Mouse (Mus musculus): ENCODE measurements around the gene Hhipl1. TPM values are rescaled to one million over a fixed set of nuclear protein-coding genes. Genes with fewer than 3 reads are reported as not detected.
A peak's percentile ranks its signal among the peaks of the same experiment; 100 is the strongest.

The Hhipl1 gene
- polyA plus RNA-seq, 1 experiment from 2014 or later, result 0.82 TPM

DNA sequence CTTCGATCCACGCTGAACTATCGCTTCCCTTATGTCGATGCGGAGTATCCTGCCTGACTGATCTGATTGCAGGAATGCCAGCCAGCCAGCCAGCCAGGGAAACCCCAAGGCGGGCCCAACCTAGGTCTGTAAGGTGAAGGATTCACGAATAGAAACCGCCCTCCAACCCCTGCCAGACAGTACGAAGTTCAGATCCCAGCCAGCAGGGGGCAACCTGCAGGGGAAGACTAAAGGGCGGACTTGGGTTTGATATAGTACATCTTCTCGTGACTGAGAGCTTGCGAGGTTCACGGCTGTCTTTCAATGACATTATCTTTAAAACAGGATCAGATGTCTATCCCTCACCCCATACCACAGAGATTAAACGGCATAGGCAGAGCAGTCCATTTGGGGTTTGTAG lies 1.5 kb downstream of the Hhipl1 start:
- no peak overlapping the region for H3K4me2 ChIP-seq
- peak; percentile 77 for TF ChIP-seq CTCF (IDR thresholded peaks at IDR 0.05; ENCODE audit: low read depth)
- DNase-seq (peak; percentile 74), ATAC-seq (ENCODE audit: insufficient read depth) (no peak)
- no peak overlapping the region for H3K4me3 ChIP-seq (ENCODE audit: low read depth, low read length)
- H3K9me3 ChIP-seq (ENCODE audit: low read depth, low read length), result no peaks in the 10 kb centered on the region
- H3K9ac ChIP-seq, result no peak overlapping the region
- peaks cover 23% of the 10 kb centered on the region for H3K27me3 ChIP-seq (ENCODE audit: insufficient read depth, low read length)
- no peaks in the 10 kb centered on the region for H3K36me3 ChIP-seq (ENCODE audit: insufficient read depth)
- H3K4me1 ChIP-seq (ENCODE audit: insufficient read depth), result peaks cover 14% of the 10 kb centered on the region
- no peak overlapping the region for H3K27ac ChIP-seq (ENCODE audit: low read depth)
- 26% methylated on average over 14 of the region's 14 CpGs for WGBS

DNA sequence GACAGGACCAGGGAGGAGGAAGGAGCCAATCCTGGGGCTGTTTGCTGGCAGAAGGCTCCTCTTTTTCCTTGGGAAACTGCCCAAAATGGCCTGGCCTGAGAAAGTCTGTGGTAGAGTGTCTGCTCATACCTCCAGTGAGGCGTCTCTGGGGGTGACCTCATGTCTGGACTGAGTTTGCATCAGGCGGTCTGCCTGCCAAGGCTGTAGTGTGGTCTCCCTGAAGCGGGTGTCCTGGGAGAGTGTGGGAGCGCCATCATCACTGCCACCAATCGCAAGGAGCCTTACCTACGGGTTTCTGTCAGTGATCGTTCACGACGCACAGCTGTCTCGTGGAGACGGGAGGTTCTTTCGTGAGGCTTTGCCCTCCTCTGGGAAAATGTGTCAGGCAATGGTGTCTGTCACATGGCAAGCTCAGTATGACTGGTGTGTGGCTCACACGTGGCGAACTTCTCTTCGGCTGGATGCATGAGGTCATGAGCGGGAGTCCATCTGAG lies 2.3 kb downstream of the Hhipl1 start:
- peaks cover 23% of the 10 kb centered on the region for H3K27me3 ChIP-seq (ENCODE audit: insufficient read depth, low read length)
- DNase-seq (peak; percentile 54), ATAC-seq (ENCODE audit: insufficient read depth) (0 out of 2 replicates have a peak, but pooled peaks have one; percentile 23)
- peaks cover 14% of the 10 kb centered on the region for H3K4me1 ChIP-seq (ENCODE audit: insufficient read depth)
- TF ChIP-seq CTCF (IDR thresholded peaks at IDR 0.05; ENCODE audit: low read depth), result no peak
- no peak overlapping the region for H3K4me2 ChIP-seq
- H3K4me3 ChIP-seq (ENCODE audit: low read depth, low read length), result no peak overlapping the region
- no peak overlapping the region for H3K27ac ChIP-seq (ENCODE audit: low read depth)
- WGBS, result 67% methylated on average over 16 of the region's 16 CpGs
- H3K36me3 ChIP-seq (ENCODE audit: insufficient read depth), result no peaks in the 10 kb centered on the region
- no peak overlapping the region for H3K9ac ChIP-seq
- no peaks in the 10 kb centered on the region for H3K9me3 ChIP-seq (ENCODE audit: low read depth, low read length)

DNA sequence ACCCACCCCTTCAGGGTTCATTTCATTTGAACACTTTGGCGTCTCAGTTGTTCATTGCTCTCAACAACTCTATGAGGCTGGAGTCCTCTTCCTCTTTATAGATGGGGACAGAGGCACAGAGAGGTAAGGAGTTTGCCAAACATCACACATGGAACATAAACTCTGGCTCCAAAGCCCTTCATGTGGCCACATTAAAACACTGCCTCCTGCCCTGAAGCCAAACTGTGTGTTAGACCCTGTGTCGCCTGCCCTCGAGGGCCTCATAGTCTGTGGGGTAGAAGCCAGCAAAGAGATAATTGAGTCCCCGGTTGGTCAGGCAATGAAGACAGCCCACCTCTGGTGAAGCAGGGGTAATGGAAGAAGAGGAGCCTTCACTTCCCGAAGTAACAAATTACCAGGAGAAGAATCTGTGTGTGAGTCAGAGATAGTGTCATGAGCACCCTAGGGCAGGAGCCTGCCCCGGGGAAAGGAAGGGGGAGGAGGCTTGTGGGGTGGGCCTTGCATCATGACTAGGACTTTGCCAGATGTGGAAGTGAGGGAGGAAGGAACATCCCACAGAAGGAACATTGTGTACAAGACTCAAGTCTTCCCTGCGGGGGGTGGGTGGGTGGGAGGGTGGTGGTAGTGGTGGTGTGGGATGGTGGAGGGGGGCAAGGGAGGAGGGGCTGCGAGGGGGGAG lies 3.2 kb downstream of the Hhipl1 start:
- TF ChIP-seq CTCF (IDR thresholded peaks at IDR 0.05; ENCODE audit: low read depth), result no peak
- no peak overlapping the region for H3K4me3 ChIP-seq (ENCODE audit: low read depth, low read length)
- H3K4me2 ChIP-seq, result no peak overlapping the region
- H3K27ac ChIP-seq (ENCODE audit: low read depth), result no peak overlapping the region
- ATAC-seq (ENCODE audit: insufficient read depth) (no peak), DNase-seq (no peak)
- H3K4me1 ChIP-seq (ENCODE audit: insufficient read depth), result peaks cover 14% of the 10 kb centered on the region
- H3K9ac ChIP-seq, result no peak overlapping the region
- peaks cover 22% of the 10 kb centered on the region for H3K27me3 ChIP-seq (ENCODE audit: insufficient read depth, low read length)
- 41% methylated on average over 8 of the region's 8 CpGs for WGBS
- no peaks in the 10 kb centered on the region for H3K9me3 ChIP-seq (ENCODE audit: low read depth, low read length)
- no peaks in the 10 kb centered on the region for H3K36me3 ChIP-seq (ENCODE audit: insufficient read depth)

- no peak overlapping the region for H3K4me3 ChIP-seq (ENCODE audit: low read depth, low read length)
- H3K27ac ChIP-seq (ENCODE audit: low read depth), result no peak overlapping the region
- peaks cover 16% of the 10 kb centered on the region for H3K27me3 ChIP-seq (ENCODE audit: insufficient read depth, low read length)
- H3K9me3 ChIP-seq (ENCODE audit: low read depth, low read length), result no peaks in the 10 kb centered on the region
- no peak overlapping the region for H3K4me2 ChIP-seq
- no peak overlapping the region for H3K9ac ChIP-seq
- ATAC-seq (ENCODE audit: insufficient read depth) (no peak), DNase-seq (no peak)
- H3K4me1 ChIP-seq (ENCODE audit: insufficient read depth), result peaks cover 14% of the 10 kb centered on the region
- WGBS, result 76% methylated on average over 4 of the region's 4 CpGs
- no peak for TF ChIP-seq CTCF (IDR thresholded peaks at IDR 0.05; ENCODE audit: low read depth)
- no peaks in the 10 kb centered on the region for H3K36me3 ChIP-seq (ENCODE audit: insufficient read depth)
These were observed 4.0 kb downstream of the Hhipl1 start for GRCm38 (mm10) chr12:108310041-108310440.

GRCm38 (mm10) chr12:108310456-108311027 lies 4.5 kb downstream of the Hhipl1 start:
- H3K4me2 ChIP-seq, result no peak overlapping the region
- H3K9ac ChIP-seq, result no peak overlapping the region
- DNase-seq (no peak), ATAC-seq (ENCODE audit: insufficient read depth) (no peak)
- no peak overlapping the region for H3K27ac ChIP-seq (ENCODE audit: low read depth)
- H3K9me3 ChIP-seq (ENCODE audit: low read depth, low read length), result no peaks in the 10 kb centered on the region
- 76% methylated on average over 7 of the region's 7 CpGs for WGBS
- no peak for TF ChIP-seq CTCF (IDR thresholded peaks at IDR 0.05; ENCODE audit: low read depth)
- H3K4me3 ChIP-seq (ENCODE audit: low read depth, low read length), result no peak overlapping the region
- H3K36me3 ChIP-seq (ENCODE audit: insufficient read depth), result no peaks in the 10 kb centered on the region
- peaks cover 12% of the 10 kb centered on the region for H3K27me3 ChIP-seq (ENCODE audit: insufficient read depth, low read length)
- peaks cover 14% of the 10 kb centered on the region for H3K4me1 ChIP-seq (ENCODE audit: insufficient read depth)

GRCm38 (mm10) chr12:108311741-108312290 lies 5.7 kb downstream of the Hhipl1 start:
- TF ChIP-seq CTCF (IDR thresholded peaks at IDR 0.05; ENCODE audit: low read depth), result no peak
- DNase-seq (no peak), ATAC-seq (ENCODE audit: insufficient read depth) (no peak)
- H3K27ac ChIP-seq (ENCODE audit: low read depth), result no peak overlapping the region
- H3K4me2 ChIP-seq, result no peak overlapping the region
- no peaks in the 10 kb centered on the region for H3K9me3 ChIP-seq (ENCODE audit: low read depth, low read length)
- peaks cover 11% of the 10 kb centered on the region for H3K4me1 ChIP-seq (ENCODE audit: insufficient read depth)
- H3K4me3 ChIP-seq (ENCODE audit: low read depth, low read length), result no peak overlapping the region
- H3K9ac ChIP-seq, result no peak overlapping the region
- H3K27me3 ChIP-seq (ENCODE audit: insufficient read depth, low read length), result peaks cover 14% of the 10 kb centered on the region
- 87% methylated on average over 27 of the region's 27 CpGs for WGBS
- no peaks in the 10 kb centered on the region for H3K36me3 ChIP-seq (ENCODE audit: insufficient read depth)

- TF ChIP-seq CTCF (IDR thresholded peaks at IDR 0.05; ENCODE audit: low read depth), result no peak
- Histone ChIP-seq H3K27me3 (ENCODE audit: insufficient read depth, low read length) (peaks cover 20% of the 10 kb centered on the region), H3K4me2 (no peak overlapping the region), H3K27ac (ENCODE audit: low read depth) (no peak overlapping the region), H3K9me3 (ENCODE audit: low read depth, low read length) (no peaks in the 10 kb centered on the region), H3K4me1 (ENCODE audit: insufficient read depth) (peaks cover 11% of the 10 kb centered on the region), H3K9ac (no peak overlapping the region), H3K4me3 (ENCODE audit: low read depth, low read length) (no peak overlapping the region), H3K36me3 (ENCODE audit: insufficient read depth) (no peaks in the 10 kb centered on the region)
- WGBS, result 26% methylated on average over 6 of the region's 6 CpGs
- DNase-seq, result peak; percentile 69
- ATAC-seq (ENCODE audit: insufficient read depth), result peak; percentile 28; the same call in 1 of the 2 replicates
These were observed 6.4 kb downstream of the Hhipl1 start for GRCm38 (mm10) chr12:108312432-108312851.

All from lung, embryonic 14.5 days (tissue).